In genomic region chr17:84790043-84790442, GRCm38 (mm10) we compare ENCODE assay signal across 8 mouse cellular contexts. TPM values are rescaled to one million over a fixed set of nuclear protein-coding genes. Genes with fewer than 3 reads are reported as not detected.
DNase-seq lines count a peak whose midpoint lies in the region; ATAC-seq and TF ChIP-seq lines count a peak whose summit lies in the region.

No protein-coding gene starts in this region.

- H3K4me1 ChIP-seq in heart, adult 2 months (ENCODE audit: control insufficient read depth, insufficient read depth, low read length) = 0 out of 2 replicates have a peak, but pooled peaks cover 1% of the 10 kb centered on the region
- H3K4me1 ChIP-seq in hindbrain, embryonic 13.5 days (replicated peaks) = peaks cover 29% of the 10 kb centered on the region
- peaks cover 25% of the 10 kb centered on the region for H3K4me1 ChIP-seq in lung, embryonic 15.5 days
- H3K4me1 ChIP-seq in stomach, embryonic 16.5 days (ENCODE audit: control insufficient read depth, insufficient read depth, low read length) = peaks cover 17% of the 10 kb centered on the region

- no peak for TF ChIP-seq EP300 in heart, adult 2 months (IDR thresholded peaks at IDR 0.05; ENCODE audit: insufficient read depth, low read depth, low read length)

- H3K36me3 ChIP-seq in heart, adult 2 months (ENCODE audit: control insufficient read depth, insufficient read depth, low read length) = no peaks in the 10 kb centered on the region
- no peaks in the 10 kb centered on the region for H3K36me3 ChIP-seq in hindbrain, embryonic 13.5 days
- H3K36me3 ChIP-seq in lung, embryonic 15.5 days = no peaks in the 10 kb centered on the region
- no peaks in the 10 kb centered on the region for H3K36me3 ChIP-seq in stomach, embryonic 16.5 days (ENCODE audit: control insufficient read depth, insufficient read depth, low read length)

- H3K27ac ChIP-seq in heart, adult 2 months = peak overlapping the region; percentile 95
- peak overlapping the region; percentile 86 for H3K27ac ChIP-seq in hindbrain, embryonic 13.5 days
- H3K27ac ChIP-seq in lung, embryonic 15.5 days = peak overlapping the region; percentile 70; the same call in 1 of the 2 replicates
- peak overlapping the region; percentile 78; the same call in 1 of the 2 replicates for H3K27ac ChIP-seq in stomach, embryonic 16.5 days (ENCODE audit: low read length)

- ATAC-seq in hindbrain, embryonic 13.5 days (ENCODE audit: low FRiP score) = peak; percentile 8
- no peak for ATAC-seq in lung, embryonic 15.5 days (ENCODE audit: borderline replicate concordance, extremely low read depth, low FRiP score, low TSS enrichment)
- ATAC-seq in stomach, embryonic 16.5 days (ENCODE audit: insufficient read depth, low FRiP score) = peak; percentile 19

- no peaks in the 10 kb centered on the region for H3K9me3 ChIP-seq in hindbrain, embryonic 13.5 days
- H3K9me3 ChIP-seq in lung, embryonic 15.5 days = no peaks in the 10 kb centered on the region
- no peaks in the 10 kb centered on the region for H3K9me3 ChIP-seq in stomach, embryonic 16.5 days (replicated peaks; ENCODE audit: control insufficient read depth, low read length)

- no peak for TF ChIP-seq CTCF in heart, adult 2 months (IDR thresholded peaks at IDR 0.05)

- peak overlapping the region; percentile 96 for H3K4me2 ChIP-seq in hindbrain, embryonic 13.5 days
- peak overlapping the region; percentile 68 for H3K4me2 ChIP-seq in lung, embryonic 15.5 days
- H3K4me2 ChIP-seq in stomach, embryonic 16.5 days (ENCODE audit: low read depth, low read length) = peak overlapping the region; percentile 78

- no peaks in the 10 kb centered on the region for H3K27me3 ChIP-seq in heart, adult 2 months (ENCODE audit: control insufficient read depth, insufficient read depth, low read length)
- H3K27me3 ChIP-seq in hindbrain, embryonic 13.5 days = no peaks in the 10 kb centered on the region
- no peaks in the 10 kb centered on the region for H3K27me3 ChIP-seq in lung, embryonic 15.5 days
- no peaks in the 10 kb centered on the region for H3K27me3 ChIP-seq in stomach, embryonic 16.5 days (ENCODE audit: control insufficient read depth, insufficient read depth, low read length)

- no peak for DNase-seq in heart, adult 2 months
- no peak for DNase-seq in heart, adult 11 months
- DNase-seq in B cell, adult 2 months = peak; percentile 60 to 65
- peak; percentile 37 to 40 for DNase-seq in adrenal gland, postnatal 36 days
- no peak for DNase-seq in embryo, embryonic 11 days

- peaks cover 4% of the 10 kb centered on the region; the same call in 1 of the 2 replicates for H3K79me2 ChIP-seq in heart, adult 2 months (replicated peaks; ENCODE audit: control insufficient read depth, insufficient read depth, low read length)

- peak overlapping the region; percentile 65 for H3K9ac ChIP-seq in heart, adult 2 months (ENCODE audit: low read depth, low read length)
- H3K9ac ChIP-seq in hindbrain, embryonic 13.5 days = peak overlapping the region; percentile 94
- H3K9ac ChIP-seq in lung, embryonic 15.5 days = peak overlapping the region; percentile 72
- H3K9ac ChIP-seq in stomach, embryonic 16.5 days (ENCODE audit: low read length) = peak overlapping the region; percentile 90

- under 1% methylated on average over 22 of the region's 22 CpGs for WGBS in heart, adult 2 months
- under 1% methylated on average over 21 of the region's 22 CpGs for WGBS in hindbrain, embryonic 13.5 days
- under 1% methylated on average over 22 of the region's 22 CpGs for WGBS in lung, embryonic 15.5 days
- WGBS in stomach, embryonic 16.5 days = under 1% methylated on average over 22 of the region's 22 CpGs

- intact Hi-C loops in heart, adult 2 months (cut with DNase I) = loop anchor here (5.0 kb wide), 2 partner anchors 167 to 302 kb away; partner anchors contain the start of genes Camkmt, Ppm1b and Prepl

- no peak for TF ChIP-seq POLR2A in heart, adult 2 months (IDR thresholded peaks at IDR 0.05; ENCODE audit: insufficient read depth, low read depth, low read length)

- H3K4me3 ChIP-seq in heart, adult 2 months = peak overlapping the region; percentile 98
- peak overlapping the region; percentile 100 for H3K4me3 ChIP-seq in hindbrain, embryonic 13.5 days
- H3K4me3 ChIP-seq in lung, embryonic 15.5 days = peak overlapping the region; percentile 91
- peak overlapping the region; percentile 100 for H3K4me3 ChIP-seq in stomach, embryonic 16.5 days (replicated peaks; ENCODE audit: low read length)

RNA-seq across cellular contexts. Expression of gene Lrpprc, which starts 0.5 kb away (rescaled TPM):
- total RNA-seq in heart, adult 2 months (2021) = 100 to 1,000 TPM; 125 to 148 TPM
- polyA plus RNA-seq in heart, adult 2 months (2012; rRNA removed) = 32.0 and 64.0 TPM in 2 replicates
- 10 to 100 TPM; 73.2 to 82.1 TPM for total RNA-seq in adrenal gland, postnatal 36 days (2021)
- polyA plus RNA-seq in hindbrain, embryonic 13.5 days (2015; fragmentation: Nextera tagmentation; extraction: Ambion mirVana) = 42.0 and 43.1 TPM in 2 replicates
- polyA plus RNA-seq in lung, embryonic 15.5 days (2015; fragmentation: Nextera tagmentation; extraction: Ambion mirVana) = 34.9 and 38.2 TPM in 2 replicates
- polyA plus RNA-seq in stomach, embryonic 16.5 days (2015; fragmentation: Nextera tagmentation; extraction: Ambion mirVana) = 43.3 and 46.1 TPM in 2 replicates

Comparison
In these comparisons a context has a peak if more than half of its experiments do, and no peak if none do; other contexts are left out.
1. DNase-seq: peak in B cell, adult 2 months (2 of 2) and adrenal gland, postnatal 36 days (2 of 2); none in heart, adult 2 months (0 of 2), heart, adult 11 months (single experiment) and embryo, embryonic 11 days (single experiment).
2. Peak in every context shown above with its lines, with median percentiles within 50 percentile points of each other: H3K27ac ChIP-seq, H3K4me3 ChIP-seq, H3K9ac ChIP-seq and H3K4me2 ChIP-seq.